Mouse (Mus musculus): Measurements from ENCODE around the gene Prlhr. TPM values are rescaled to one million over a fixed set of nuclear protein-coding genes. Genes with fewer than 3 reads are reported as not detected.

Prlhr gene
- polyA plus RNA-seq, 1 experiment from 2014 or later: not detected

- Histone ChIP-seq H3K4me3 (no peak overlapping the region), H3K36me3 (replicated peaks) (no peaks in the 10 kb centered on the region), H3K27me3 (replicated peaks; ENCODE audit: low read depth, poor library complexity, severe bottlenecking) (peaks cover 63% of the 10 kb centered on the region), H3K27ac (replicated peaks) (no peak overlapping the region), H3K4me1 (peaks cover 16% of the 10 kb centered on the region), H3K9me3 (no peaks in the 10 kb centered on the region)
- WGBS: 72% methylated on average over 2 of the region's 2 CpGs
- DNase-seq (ENCODE audit: low spot score): no peak
Measured at GRCm38 (mm10) chr19:60465726-60466125, 2.4 kb downstream of the Prlhr start.

- peaks cover 45% of the 10 kb centered on the region for H3K27me3 ChIP-seq (replicated peaks; ENCODE audit: low read depth, poor library complexity, severe bottlenecking)
- DNase-seq (ENCODE audit: low spot score): no peak
- H3K4me3 ChIP-seq: no peak overlapping the region
- H3K4me1 ChIP-seq: peaks cover 16% of the 10 kb centered on the region
- 61% methylated on average over 3 of the region's 3 CpGs for WGBS
- no peaks in the 10 kb centered on the region for H3K9me3 ChIP-seq
- H3K27ac ChIP-seq (replicated peaks): no peak overlapping the region
- no peaks in the 10 kb centered on the region for H3K36me3 ChIP-seq (replicated peaks)
Measured at GRCm38 (mm10) chr19:60463896-60464295, 4.2 kb downstream of the Prlhr start.

GRCm38 (mm10) chr19:60463440-60463839 lies 4.7 kb downstream of the Prlhr start:
- WGBS: 90% methylated on average over 3 of the region's 3 CpGs
- DNase-seq (ENCODE audit: low spot score): no peak
- H3K4me1 ChIP-seq: peaks cover 15% of the 10 kb centered on the region
- no peaks in the 10 kb centered on the region for H3K36me3 ChIP-seq (replicated peaks)
- peaks cover 41% of the 10 kb centered on the region for H3K27me3 ChIP-seq (replicated peaks; ENCODE audit: low read depth, poor library complexity, severe bottlenecking)
- H3K4me3 ChIP-seq: no peak overlapping the region
- no peaks in the 10 kb centered on the region for H3K9me3 ChIP-seq
- H3K27ac ChIP-seq (replicated peaks): no peak overlapping the region

GRCm38 (mm10) chr19:60461476-60461875 lies 6.6 kb downstream of the Prlhr start:
- H3K27ac ChIP-seq (replicated peaks): no peak overlapping the region
- no peaks in the 10 kb centered on the region for H3K36me3 ChIP-seq (replicated peaks)
- no peak overlapping the region for H3K4me3 ChIP-seq
- 65% methylated on average over 2 of the region's 2 CpGs for WGBS
- H3K9me3 ChIP-seq: no peaks in the 10 kb centered on the region
- peaks cover 21% of the 10 kb centered on the region for H3K27me3 ChIP-seq (replicated peaks; ENCODE audit: low read depth, poor library complexity, severe bottlenecking)
- no peak for DNase-seq (ENCODE audit: low spot score)
- H3K4me1 ChIP-seq: no peaks in the 10 kb centered on the region

- DNase-seq (ENCODE audit: low spot score): no peak
- WGBS: 55% methylated on average over 3 of the region's 3 CpGs
- Histone ChIP-seq H3K27ac (replicated peaks) (no peak overlapping the region), H3K4me1 (no peaks in the 10 kb centered on the region), H3K9me3 (no peaks in the 10 kb centered on the region), H3K36me3 (replicated peaks) (no peaks in the 10 kb centered on the region), H3K4me3 (no peak overlapping the region), H3K27me3 (replicated peaks; ENCODE audit: low read depth, poor library complexity, severe bottlenecking) (0 out of 2 replicates have a peak, but pooled peaks cover 5% of the 10 kb centered on the region)
Measured at GRCm38 (mm10) chr19:60459680-60460079, 8.4 kb downstream of the Prlhr start.

GRCm38 (mm10) chr19:60459071-60459470 lies 9.0 kb downstream of the Prlhr start:
- no peaks in the 10 kb centered on the region for H3K36me3 ChIP-seq (replicated peaks)
- H3K4me3 ChIP-seq: no peak overlapping the region
- no peaks in the 10 kb centered on the region for H3K4me1 ChIP-seq
- DNase-seq (ENCODE audit: low spot score): no peak
- H3K27me3 ChIP-seq (replicated peaks; ENCODE audit: low read depth, poor library complexity, severe bottlenecking): 0 out of 2 replicates have a peak, but pooled peaks cover 5% of the 10 kb centered on the region
- H3K9me3 ChIP-seq: no peaks in the 10 kb centered on the region
- no peak overlapping the region for H3K27ac ChIP-seq (replicated peaks)
- 88% methylated on average over 2 of the region's 2 CpGs for WGBS

GRCm38 (mm10) chr19:60455791-60456190 lies 12.3 kb downstream of the Prlhr start:
- 88% methylated on average over 1 of the region's 1 CpGs for WGBS
- Histone ChIP-seq H3K27ac (replicated peaks) (no peak overlapping the region), H3K4me3 (no peak overlapping the region), H3K36me3 (replicated peaks) (no peaks in the 10 kb centered on the region), H3K9me3 (no peaks in the 10 kb centered on the region), H3K4me1 (no peaks in the 10 kb centered on the region), H3K27me3 (replicated peaks; ENCODE audit: low read depth, poor library complexity, severe bottlenecking) (no peaks in the 10 kb centered on the region)
- no peak for DNase-seq (ENCODE audit: low spot score)

GRCm38 (mm10) chr19:60440531-60440930 lies 27.6 kb downstream of the Prlhr start:
- H3K4me3 ChIP-seq: no peak overlapping the region
- no peak overlapping the region for H3K27ac ChIP-seq (replicated peaks)
- H3K4me1 ChIP-seq: no peaks in the 10 kb centered on the region
- H3K36me3 ChIP-seq (replicated peaks): no peaks in the 10 kb centered on the region
- no peak for DNase-seq (ENCODE audit: low spot score)
- H3K9me3 ChIP-seq: no peaks in the 10 kb centered on the region
- no peaks in the 10 kb centered on the region for H3K27me3 ChIP-seq (replicated peaks; ENCODE audit: low read depth, poor library complexity, severe bottlenecking)

- WGBS: 77% methylated on average over 5 of the region's 5 CpGs
- no peak overlapping the region for H3K27ac ChIP-seq (replicated peaks)
- H3K9me3 ChIP-seq: no peaks in the 10 kb centered on the region
- no peak for DNase-seq (ENCODE audit: low spot score)
- H3K36me3 ChIP-seq (replicated peaks): no peaks in the 10 kb centered on the region
- H3K4me1 ChIP-seq: no peaks in the 10 kb centered on the region
- H3K27me3 ChIP-seq (replicated peaks; ENCODE audit: low read depth, poor library complexity, severe bottlenecking): no peaks in the 10 kb centered on the region
- H3K4me3 ChIP-seq: no peak overlapping the region
Measured at GRCm38 (mm10) chr19:60440083-60440482, 28.0 kb downstream of the Prlhr start.

GRCm38 (mm10) chr19:60437566-60438241 lies 30.4 kb downstream of the Prlhr start:
- peak; percentile 30 for DNase-seq (ENCODE audit: low spot score)

GRCm38 (mm10) chr19:60432347-60433129 lies 35.6 kb downstream of the Prlhr start:
- no peaks in the 10 kb centered on the region for H3K9me3 ChIP-seq
- WGBS: 80% methylated on average over 6 of the region's 6 CpGs
- no peaks in the 10 kb centered on the region for H3K36me3 ChIP-seq (replicated peaks)
- H3K27me3 ChIP-seq (replicated peaks; ENCODE audit: low read depth, poor library complexity, severe bottlenecking): no peaks in the 10 kb centered on the region
- no peak overlapping the region for H3K4me3 ChIP-seq
- H3K27ac ChIP-seq (replicated peaks): no peak overlapping the region
- DNase-seq (ENCODE audit: low spot score): no peak
- H3K4me1 ChIP-seq: no peaks in the 10 kb centered on the region

More at GRCm38 (mm10) chr19:60437566-60438241, 30.4 kb downstream of the Prlhr start:
- Histone ChIP-seq H3K9me3 (no peaks in the 10 kb centered on the region), H3K27me3 (replicated peaks; ENCODE audit: low read depth, poor library complexity, severe bottlenecking) (no peaks in the 10 kb centered on the region), H3K27ac (replicated peaks) (no peak overlapping the region), H3K4me1 (no peaks in the 10 kb centered on the region), H3K36me3 (replicated peaks) (no peaks in the 10 kb centered on the region), H3K4me3 (no peak overlapping the region)
- WGBS: 54% methylated on average over 6 of the region's 6 CpGs

GRCm38 (mm10) chr19:60417611-60418010 lies 50.5 kb downstream of the Prlhr start:
- WGBS: 57% methylated on average over 1 of the region's 1 CpGs
- Histone ChIP-seq H3K4me3 (no peak overlapping the region), H3K27ac (replicated peaks) (no peak overlapping the region), H3K27me3 (replicated peaks; ENCODE audit: low read depth, poor library complexity, severe bottlenecking) (no peaks in the 10 kb centered on the region), H3K4me1 (no peaks in the 10 kb centered on the region), H3K36me3 (replicated peaks) (no peaks in the 10 kb centered on the region), H3K9me3 (no peaks in the 10 kb centered on the region)
- DNase-seq (ENCODE audit: low spot score): peak; percentile 33
